Mouse (Mus musculus): ENCODE results near the gene Map1s. TPM values are rescaled to one million over a fixed set of nuclear protein-coding genes. Genes with fewer than 3 reads are reported as not detected.
A peak's percentile ranks its signal among the peaks of the same experiment; 100 is the strongest.

The Map1s gene
- total RNA-seq, 2 experiments from 2014 or later: 45.4 to 48.9 TPM

DNA sequence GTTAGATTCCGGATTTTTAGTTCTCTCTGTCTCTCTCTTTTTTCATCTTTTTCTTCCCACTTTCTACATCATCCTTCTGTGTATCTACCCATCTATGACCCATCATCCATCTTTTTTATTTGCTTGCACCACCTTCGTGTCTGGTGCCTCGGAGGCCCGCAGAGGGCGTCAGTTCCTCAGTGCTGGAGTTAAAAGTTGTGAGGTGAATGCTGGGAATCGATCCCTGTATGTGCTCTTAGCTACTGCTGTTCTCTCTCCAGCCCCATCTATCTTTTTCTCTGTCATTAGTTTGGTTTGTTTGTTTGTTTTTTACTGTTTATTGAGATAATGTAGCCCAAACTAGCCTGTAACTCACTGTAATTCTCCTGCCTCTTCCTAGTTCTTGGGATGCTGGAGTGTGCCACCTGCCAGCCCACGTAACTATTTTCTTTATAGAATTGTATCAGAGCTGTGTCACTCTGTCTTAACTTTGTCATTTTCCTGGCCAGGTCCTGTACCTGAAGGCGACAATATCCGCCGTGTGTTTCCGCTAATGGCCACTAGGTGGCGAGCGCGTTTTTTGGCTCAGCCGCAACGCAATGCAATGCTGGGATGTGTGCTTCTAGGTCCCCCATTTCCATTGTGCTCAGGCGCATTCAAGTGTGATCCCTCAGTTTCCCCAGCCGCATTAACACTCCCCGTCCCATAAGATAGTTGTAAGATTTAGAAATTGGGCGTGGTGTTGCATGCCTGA lies 7.9 kb upstream of the Map1s start:
- DNase-seq (ENCODE audit: low spot score in 2 of 2): peak; percentile 63 to 74

DNA sequence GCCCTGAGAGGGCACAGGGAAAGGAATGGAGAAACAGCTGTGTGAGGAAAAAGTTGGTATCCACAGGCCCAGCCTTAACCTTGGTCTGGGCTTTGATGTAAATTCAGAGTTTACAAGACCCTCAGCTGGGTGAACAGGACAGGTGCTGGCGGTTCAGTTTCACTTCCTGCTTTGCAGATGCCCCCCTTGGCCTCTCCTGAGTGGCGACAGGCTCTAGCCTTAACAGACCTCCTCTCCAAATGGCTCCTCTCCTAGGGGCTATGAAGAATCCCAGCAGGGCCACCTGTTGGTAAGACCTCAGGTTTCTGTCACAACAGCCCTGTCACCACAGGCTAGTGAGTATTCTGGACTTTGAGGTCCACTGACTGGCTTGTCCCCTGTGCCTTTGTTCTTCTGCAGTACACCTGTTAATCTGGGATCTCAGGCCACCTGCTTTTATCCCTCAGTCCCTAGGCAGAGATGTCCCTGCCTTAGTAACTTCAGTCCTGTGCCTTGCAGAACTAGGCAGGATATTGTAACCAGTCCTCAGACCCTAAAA lies 7.0 kb upstream of the Map1s start:
- no peak for DNase-seq (ENCODE audit: low spot score in 2 of 2)

DNA sequence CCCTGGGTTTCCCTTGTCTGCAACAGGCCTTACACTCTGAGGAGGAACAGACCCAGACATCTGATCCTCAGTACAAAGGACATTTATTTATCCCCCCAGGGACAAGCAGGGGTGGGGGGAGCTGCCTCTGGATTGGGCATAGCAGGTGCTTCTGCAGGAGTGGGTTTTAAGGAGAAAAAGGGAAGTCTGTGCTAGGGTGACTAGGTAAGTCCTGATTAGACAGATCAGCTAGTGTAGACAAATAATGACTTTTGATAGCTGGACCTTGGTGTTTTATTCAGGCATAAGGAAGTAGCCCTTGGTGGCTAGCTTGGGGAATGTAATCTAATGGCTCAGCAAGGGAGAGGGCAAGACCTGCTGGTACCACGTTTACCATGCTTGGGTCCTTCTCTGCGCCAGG lies 6.5 kb upstream of the Map1s start:
- DNase-seq (ENCODE audit: low spot score in 2 of 2): no peak

DNA sequence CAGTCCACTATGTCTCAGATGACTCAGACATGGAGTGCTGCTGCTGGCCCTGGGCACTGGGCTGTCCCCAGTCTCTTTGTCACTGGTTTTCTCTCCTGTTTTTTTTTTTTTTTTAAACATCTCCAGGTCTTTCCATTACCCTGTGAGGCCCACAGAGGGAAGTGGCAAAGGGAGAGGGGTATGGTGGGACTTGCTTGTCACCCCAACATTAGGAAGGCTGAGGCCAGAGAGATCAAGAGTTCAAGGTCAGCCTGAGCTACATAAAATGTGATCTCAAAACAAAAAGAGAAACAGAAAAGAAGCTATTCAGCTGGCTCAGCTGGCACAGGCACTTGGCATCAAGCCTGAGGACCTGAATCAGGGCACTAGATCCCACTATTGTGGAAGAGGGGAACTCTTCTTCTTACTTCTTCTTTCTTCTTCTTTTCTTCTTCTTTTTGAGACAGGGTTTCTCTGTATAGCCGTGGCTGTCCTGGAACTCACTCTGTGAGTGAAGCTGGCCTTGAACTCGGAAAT lies 4.8 kb upstream of the Map1s start:
- no peak for DNase-seq (ENCODE audit: low spot score in 2 of 2)

DNA sequence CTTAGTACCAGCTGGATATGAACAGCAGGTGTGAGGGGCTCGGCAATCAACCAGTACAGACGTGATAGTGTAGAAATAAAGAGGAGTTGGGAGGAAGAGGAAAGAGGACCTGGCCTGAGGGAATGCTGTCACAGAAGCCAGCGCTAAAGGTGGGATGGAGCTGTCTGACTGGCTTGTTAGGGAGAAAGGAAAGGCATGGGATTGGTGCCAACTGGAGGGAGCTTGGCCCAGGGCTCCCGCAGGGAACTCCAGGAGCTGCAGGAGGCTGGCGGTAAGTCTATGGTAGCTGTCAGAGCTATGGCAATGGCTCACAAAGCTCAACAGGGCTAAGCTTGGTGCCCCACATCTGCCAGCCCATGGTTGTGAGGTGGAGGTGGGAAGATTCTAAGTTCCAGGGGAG lies 3.5 kb upstream of the Map1s start:
- DNase-seq (ENCODE audit: low spot score in 2 of 2): no peak

DNA sequence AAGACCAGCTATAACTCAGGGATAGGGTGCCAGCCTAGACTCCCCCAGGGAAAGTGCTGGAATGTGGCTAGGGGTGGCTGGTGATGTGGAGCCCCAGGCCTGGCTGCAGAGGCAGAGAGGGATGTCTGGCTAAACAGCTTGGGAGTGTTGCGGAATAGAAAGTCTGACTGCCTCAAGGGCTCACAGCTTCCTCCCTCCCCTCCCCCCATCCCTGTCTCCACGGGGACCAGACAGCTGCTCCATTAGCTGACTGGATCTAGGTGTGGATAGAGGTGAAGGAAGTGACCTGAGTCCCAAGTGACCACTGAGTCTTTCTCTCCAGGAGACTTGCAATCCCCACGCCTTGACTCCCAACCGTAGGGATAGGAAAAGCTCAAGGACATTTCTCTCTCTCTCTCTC lies 2.6 kb upstream of the Map1s start:
- DNase-seq (ENCODE audit: low spot score in 2 of 2): no peak

DNA sequence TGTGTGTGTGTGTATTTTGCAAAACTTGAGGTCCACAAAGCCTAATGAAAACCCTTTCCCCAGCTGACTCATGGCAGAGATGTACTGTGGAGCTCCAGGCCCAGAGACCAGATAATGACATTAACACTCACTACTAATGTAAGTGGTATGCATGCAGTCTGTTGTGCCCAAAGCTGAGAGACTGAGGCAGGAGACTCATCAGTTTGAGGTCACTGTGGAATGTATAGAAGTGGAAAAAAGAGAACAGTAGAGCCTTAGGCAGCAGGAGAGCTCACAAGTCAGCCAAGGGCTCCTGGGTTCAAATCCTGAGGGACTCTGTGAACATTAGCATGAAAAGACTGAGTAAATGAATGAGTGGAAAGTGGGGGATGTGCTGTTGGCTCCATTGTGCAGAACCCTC lies 2.1 kb upstream of the Map1s start:
- DNase-seq (ENCODE audit: low spot score in 2 of 2): no peak

DNA sequence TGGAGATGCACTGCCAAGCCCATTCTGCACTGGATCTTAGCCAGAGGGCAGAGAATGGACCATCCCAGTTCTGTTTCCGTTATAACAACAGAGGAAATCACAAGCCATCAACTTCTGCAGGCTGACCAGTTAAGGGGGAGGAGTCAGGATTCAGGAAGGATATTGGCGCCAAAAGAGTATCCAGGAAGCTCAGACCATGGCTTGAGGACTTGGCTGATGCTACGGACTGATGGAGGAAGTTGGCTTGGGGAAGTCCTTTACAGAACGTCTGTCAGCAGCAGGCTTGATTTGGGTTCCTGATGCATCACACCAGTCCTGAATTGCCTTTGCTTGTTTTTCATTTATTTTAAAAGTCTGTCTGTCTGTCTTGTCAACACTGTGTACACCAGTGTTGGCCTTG lies 1.2 kb upstream of the Map1s start:
- no peak for DNase-seq (ENCODE audit: low spot score in 2 of 2)

DNA sequence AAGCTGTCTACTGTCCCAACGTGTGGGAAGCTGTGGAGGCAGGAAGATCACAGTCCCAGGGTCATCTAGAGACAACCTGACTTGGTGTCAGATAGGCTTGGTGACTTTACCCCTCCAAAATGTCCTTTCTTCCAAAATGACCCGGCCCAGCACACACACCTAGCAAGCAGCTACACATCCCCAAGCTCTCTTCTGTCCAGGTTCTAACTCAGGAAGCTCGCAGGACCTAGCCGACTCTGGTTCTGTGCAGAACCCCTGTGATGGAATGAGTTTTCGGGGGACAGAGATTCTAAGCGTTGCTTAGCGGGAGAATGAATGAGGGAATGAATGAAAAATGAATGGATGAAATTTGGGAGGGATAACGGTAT lies 285 bp upstream of the Map1s start:
- DNase-seq (ENCODE audit: low spot score in 2 of 2): no peak

DNA sequence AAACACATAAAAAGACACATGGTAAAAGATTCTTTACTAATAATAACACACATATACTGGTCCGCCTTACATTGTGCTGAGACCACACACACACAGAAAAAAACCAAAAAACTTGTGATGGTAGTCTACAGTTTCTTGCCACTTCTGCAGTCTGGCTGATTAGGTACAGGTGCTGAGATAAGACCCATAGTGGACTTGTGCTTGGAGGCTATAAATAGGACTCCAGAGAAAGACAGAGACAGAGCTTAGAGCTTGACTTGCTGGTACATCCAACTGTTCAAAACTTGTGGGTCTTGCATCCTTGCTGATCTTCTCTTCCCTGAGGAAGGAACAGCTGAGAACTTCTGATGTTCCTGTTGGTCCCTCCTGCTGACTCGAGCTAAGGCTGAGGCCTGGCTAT lies 1.8 kb downstream of the Map1s start:
- DNase-seq (ENCODE audit: low spot score in 2 of 2): no peak

DNA sequence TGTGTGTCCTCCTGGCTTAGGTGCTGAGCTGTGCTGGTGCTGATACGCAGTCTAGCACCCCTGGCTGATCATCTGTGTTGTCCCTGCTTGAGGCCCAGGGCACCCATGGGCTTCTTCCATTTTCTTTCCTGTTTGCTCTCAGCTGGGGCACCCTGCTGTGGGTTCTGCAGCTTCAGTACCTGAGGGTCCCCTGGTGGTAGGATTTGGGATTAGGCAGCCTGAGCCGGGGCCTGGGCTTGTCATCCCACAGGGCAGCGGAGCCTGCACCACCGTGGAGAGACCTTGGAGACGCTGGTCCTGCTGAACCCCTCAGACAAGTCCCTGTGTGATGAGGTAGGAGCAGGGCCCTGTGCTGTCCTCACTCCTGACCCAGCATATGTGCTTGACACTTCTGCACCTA lies 5.9 kb downstream of the Map1s start:
- no peak for DNase-seq (ENCODE audit: low spot score in 2 of 2)

DNA sequence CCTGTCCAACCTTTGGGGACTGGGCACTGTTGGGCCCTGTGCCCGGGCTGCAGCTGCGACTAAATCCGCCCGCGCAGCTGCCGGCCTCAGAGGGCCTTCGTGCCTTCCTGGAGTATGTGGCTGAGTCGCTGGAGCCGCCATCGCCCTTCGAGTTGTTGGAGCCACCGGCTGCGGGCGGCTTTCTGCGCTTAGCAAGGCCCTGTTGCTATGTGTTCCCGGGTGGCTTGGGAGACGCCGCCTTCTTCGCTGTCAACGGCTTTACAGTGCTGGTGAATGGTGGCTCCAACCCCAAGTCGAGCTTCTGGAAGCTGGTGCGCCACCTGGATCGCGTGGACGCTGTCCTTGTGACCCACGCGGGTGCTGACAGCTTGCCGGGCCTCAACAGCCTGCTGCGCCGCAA lies 7.2 kb downstream of the Map1s start:
- no peak for DNase-seq (ENCODE audit: low spot score in 2 of 2)

DNA sequence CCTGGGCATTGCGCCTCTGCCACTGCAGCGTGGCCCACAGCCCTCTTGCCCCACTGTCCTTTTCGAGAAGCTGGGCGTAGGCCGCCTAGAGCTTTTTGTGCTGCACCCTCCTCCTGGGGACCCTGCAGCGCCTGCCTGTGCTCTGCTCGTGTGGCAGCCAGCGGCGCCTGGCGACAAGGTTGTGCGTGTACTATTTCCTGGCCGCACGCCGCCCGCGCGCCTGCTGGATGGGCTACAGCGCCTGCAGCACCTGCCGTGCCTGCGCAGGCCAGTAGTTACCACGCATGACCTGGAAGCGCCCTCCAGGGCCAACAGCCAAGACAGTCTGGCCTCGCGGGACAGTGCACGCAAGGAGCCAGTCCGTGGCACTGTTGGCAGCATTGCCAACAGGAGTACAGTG lies 7.8 kb downstream of the Map1s start:
- DNase-seq (ENCODE audit: low spot score in 2 of 2): no peak

DNA sequence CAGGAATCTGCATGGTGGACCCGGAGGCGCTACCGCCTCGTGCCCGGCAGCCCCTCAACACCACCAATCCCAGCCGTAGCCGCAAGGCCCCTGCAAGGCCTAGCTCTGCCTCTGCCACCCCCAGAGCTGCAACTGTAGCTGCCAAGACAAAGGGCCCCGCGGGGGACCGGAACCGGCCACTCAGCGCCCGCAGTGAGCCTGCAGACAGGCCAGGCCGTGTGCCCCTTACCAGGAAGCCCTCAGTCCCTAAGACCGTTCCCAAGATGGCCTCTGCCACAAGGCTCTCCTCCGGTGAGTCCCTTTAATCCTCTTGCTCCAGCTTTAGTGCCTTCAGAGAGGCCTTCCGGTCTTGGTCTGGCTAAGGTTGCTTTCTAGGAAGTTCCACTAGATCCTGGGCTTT lies 9.0 kb downstream of the Map1s start:
- DNase-seq (ENCODE audit: low spot score in 2 of 2): no peak

DNA sequence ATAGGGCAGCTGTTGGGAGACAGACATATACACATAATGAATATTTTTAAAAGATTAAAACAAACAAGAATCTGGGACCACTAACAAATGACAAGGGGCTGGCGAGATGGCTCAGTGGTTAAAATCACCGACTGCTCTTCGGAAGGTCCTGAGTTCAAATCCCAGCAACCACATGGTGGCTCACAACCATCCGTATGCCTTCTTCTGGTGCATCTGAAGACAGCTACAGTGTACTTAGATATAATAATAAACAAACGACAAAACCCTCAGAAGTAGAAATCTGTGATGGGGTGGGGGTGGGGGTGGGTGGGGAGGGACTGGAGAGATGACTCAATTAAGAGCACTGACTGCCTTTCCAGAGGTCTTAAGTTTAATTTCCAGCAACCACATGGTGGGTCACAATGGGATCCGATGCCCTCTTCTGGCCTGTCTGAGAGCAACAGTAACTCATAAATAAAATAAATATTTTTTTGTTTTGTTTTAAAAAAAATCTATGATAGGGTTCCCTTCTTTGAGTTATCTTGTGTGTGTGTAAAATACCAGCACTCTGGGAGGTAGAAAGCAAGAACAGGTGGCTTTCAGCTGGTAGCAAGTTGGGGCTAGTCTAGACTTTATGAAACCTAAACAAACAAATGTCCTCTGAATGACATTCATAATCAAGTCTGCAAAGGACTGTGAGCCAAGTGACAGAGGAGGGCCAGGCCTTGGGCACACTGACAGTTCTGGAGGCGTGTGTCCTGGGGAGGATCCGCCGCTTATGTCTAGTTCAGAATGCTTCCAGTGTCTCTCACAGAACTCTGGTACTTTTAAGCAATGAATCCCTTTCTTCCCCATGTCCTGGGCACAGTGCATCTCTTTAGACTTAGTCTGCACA lies 14.6 kb downstream of the Map1s start:
- DNase-seq (ENCODE audit: low spot score in 2 of 2): no peak

DNA sequence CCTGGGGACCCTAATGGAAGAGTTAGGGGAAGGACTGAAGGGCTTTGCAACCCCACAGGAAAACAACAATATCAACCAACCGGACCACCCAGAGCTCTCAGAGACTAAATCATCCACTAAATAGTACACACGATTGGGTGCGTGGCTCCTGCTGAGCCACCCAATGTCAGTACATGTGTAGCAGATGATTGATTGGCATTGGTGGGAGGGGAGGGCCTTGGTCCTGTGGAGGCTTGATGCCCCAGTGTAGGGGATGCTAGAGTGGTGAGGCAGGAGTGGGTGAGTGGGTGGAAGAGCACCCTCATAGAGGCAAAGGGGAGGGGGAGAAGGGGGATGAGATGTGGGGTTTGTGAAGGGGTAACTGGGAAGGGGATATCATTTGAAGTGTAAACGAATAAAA lies 18.4 kb downstream of the Map1s start:
- no peak for DNase-seq (ENCODE audit: low spot score in 2 of 2)

DNA sequence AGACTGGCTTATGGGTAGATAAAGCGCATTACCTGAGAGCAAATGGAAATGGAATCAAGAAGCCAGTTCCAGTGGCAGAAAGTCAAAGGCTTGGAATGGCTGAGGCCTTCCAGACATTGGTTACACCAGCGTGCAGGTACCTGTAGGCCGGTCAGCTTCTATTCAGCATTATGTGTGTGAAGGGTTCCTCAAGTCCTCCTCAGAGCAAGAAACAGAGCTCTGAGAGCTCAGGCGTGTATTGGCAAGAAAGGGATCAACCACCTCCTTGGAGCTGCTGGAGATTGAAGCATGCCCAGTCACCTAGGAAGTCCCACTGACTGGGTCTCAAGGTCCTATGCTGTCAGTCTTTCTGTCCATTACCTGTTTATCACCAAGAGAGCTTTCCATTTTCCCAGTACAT lies 20.0 kb downstream of the Map1s start:
- no peak for DNase-seq (ENCODE audit: low spot score in 2 of 2)

DNA sequence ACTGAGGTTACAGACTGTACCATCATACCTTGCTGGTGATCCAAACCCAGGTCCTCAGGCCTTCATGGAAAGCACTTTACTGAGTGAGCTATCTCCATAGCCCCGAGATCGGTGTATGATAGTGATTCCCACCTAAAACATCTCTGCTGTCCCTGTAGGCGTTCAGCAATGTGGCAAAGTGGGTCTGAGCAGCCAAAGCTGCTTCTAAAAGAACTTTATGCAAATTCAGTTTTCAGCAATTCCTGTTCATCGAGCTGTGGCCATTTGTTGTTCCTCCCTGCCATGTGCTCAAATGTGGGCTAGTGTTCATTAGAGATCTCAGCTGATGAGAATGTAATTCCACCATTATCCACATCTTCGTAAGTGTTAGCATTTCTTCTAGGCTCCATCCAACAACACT lies 20.7 kb downstream of the Map1s start:
- no peak for DNase-seq (ENCODE audit: low spot score in 2 of 2)

DNA sequence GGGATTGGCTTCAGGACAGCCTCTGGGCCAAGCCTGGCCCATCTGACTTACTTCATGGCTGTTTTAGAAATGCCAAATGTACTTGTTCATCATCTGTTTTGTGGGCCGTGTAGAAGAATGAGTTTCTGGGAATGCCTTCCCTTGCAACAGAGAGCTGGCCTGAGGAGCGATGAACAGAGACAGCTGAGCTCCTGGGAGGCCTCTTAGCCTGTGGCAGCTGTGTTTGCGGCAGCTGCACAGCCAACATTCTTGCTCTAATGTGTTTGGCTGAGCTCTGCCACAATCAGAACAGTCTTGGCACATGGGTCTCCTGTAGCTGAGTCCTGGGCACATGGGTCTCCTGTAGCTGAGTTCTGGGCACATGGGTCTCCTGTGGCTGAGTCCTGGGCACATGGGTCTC lies 22.4 kb downstream of the Map1s start:
- no peak for DNase-seq (ENCODE audit: low spot score in 2 of 2)

DNA sequence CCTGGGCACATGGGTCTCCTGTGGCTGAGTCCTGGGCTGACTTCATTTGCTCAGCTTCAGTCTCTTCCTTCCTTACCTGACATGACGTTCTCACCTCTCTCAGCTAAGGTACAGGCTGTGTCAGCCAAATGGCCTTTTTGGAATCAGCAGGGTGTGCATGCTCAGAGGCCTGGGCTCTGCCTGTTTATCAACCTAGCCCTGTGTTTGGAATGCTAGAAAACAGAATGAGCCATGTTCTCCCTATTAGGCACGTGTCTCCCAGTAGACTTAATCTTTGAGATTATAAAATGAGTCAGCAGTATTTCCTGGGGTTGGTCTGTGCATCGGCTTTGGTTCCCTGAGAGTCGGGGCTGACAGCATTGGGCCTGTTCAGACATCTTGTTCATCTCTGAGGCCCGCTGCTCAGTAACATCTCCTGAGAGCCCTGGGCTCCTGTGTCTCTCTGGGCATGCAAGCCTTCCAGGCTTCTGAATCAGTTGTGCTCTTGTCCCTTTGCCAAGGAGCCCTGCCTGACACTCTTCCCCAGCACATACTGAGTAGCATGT lies 23.1 kb downstream of the Map1s start:
- no peak for DNase-seq (ENCODE audit: low spot score in 2 of 2)

DNA sequence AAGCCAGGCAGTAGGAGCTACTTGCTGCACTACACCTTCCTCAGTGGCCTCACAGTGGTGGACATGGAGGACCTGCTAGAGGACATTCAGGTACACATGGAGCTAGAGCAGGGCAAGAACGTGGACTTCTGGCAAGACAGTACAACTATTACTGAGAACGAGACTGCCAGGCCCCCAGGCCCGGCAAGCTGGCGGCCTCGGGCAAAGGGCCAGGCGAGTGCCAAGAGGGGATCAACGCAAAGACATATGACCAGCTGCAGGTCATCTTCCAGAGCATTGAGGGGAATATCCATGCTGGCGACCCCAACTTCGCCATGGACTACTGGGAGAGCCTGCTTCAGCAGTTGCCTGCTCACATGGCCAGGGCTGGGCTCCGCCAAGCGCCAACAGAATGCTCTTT lies 26.0 kb downstream of the Map1s start:
- no peak for DNase-seq (ENCODE audit: low spot score in 2 of 2)

DNA sequence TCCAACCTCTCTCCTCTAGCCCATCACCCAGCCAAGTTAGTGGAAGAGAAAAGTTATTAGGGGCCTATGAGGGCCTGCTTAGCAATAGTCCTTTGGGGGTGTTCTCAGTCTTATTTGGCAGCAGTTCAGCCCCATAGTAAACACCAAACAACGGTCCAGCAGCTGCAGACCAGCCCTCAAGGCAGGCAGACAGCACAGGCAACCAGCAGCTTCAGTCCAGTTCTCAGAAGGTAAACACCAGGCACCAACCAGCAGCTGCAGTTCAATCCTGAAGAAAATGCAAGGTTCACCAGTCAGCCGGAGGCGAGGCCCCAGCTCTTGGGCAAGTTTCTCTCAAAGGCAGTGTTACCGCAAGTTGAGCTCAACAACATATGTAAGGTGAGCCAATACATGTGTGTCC lies 27.3 kb downstream of the Map1s start:
- no peak for DNase-seq (ENCODE audit: low spot score in 2 of 2)
